Mouse (Mus musculus): ENCODE measurements around the gene Zc3h4. TPM values are rescaled to one million over a fixed set of nuclear protein-coding genes. Genes with fewer than 3 reads are reported as not detected.

Zc3h4 gene
- polyA plus RNA-seq, 1 experiment, result 42.0 TPM

DNA sequence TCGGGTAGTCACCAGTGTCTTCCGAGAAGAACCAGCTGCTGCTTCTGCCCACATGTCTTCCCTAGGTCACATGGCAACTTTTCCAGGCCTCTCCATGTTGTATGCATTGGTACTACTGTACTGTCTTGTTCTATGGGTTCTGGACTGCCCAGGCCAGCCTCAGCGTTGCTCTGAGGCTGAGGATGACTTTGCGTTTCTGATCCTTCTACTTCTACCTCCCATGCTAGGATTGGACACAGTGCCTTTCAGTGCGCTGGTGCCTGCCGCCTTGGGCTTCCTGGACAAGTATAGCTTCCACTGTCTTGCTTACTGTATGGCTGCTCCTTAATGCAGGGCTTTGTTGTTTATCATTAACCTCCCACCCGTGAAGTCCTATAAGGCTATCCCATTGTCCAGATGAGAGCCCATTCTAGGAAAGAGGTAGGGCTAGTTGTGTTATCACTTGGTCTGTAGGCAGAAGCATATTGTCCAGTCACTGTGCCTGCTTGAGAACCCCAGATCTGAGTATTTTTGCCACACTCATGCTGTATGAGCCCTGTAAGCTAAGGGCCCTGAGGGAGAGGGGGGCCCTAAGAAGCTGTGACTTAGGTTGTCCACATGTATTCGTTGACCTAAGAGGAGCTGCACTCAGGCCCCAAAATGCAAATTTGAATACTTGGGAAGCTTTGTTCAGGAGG is 11.6 kb downstream of the Zc3h4 start:
- DNase-seq, result no peak
- 79% methylated on average over 8 of the region's 8 CpGs for whole genome bisulfite sequencing
- Histone ChIP-seq H3K27ac (ENCODE audit: insufficient read depth, low read length) (no peak overlapping the region), H3K4me3 (replicated peaks; ENCODE audit: insufficient read depth, low read depth, low read length) (no peak overlapping the region), H3K27me3 (ENCODE audit: control insufficient read depth, insufficient read depth, low read length) (no peaks in the 10 kb centered on the region), H3K4me1 (ENCODE audit: control insufficient read depth, insufficient read depth, low read length) (peaks cover 20% of the 10 kb centered on the region)
- TF ChIP-seq CTCF (IDR thresholded peaks at IDR 0.05; ENCODE audit: borderline replicate concordance, insufficient read depth, low read depth, low read length), result no peak
- no peak for TF ChIP-seq POLR2A (IDR thresholded peaks at IDR 0.05; ENCODE audit: borderline replicate concordance, insufficient read depth, low read length)

DNA sequence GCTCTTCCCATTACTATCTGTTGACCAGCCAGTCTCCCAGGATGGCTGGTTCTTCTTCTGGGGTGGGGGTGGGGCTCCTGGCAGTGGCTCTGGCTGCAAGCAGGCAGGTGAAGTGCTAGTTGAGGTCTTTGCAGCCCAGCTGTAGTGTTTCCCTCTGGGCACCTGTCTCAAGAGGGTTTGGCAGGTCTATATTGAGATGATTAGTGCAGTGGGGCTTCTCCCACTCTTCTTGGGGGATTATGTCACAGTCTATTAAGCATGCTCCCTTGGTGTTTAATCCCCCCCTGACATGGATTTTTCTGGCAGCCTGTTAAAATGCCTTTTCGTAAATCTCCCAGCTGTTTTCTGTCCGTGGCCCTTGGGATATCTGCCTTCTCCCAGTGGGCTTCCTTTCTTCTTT is 12.2 kb downstream of the Zc3h4 start:
- TF ChIP-seq POLR2A (IDR thresholded peaks at IDR 0.05; ENCODE audit: borderline replicate concordance, insufficient read depth, low read length) (no peak), CTCF (IDR thresholded peaks at IDR 0.05; ENCODE audit: borderline replicate concordance, insufficient read depth, low read depth, low read length) (no peak)
- Histone ChIP-seq H3K27ac (ENCODE audit: insufficient read depth, low read length) (no peak overlapping the region), H3K4me1 (ENCODE audit: control insufficient read depth, insufficient read depth, low read length) (peaks cover 20% of the 10 kb centered on the region), H3K27me3 (ENCODE audit: control insufficient read depth, insufficient read depth, low read length) (no peaks in the 10 kb centered on the region), H3K4me3 (replicated peaks; ENCODE audit: insufficient read depth, low read depth, low read length) (no peak overlapping the region)
- no peak for DNase-seq
- WGBS, result 51% methylated on average over 2 of the region's 2 CpGs

DNA sequence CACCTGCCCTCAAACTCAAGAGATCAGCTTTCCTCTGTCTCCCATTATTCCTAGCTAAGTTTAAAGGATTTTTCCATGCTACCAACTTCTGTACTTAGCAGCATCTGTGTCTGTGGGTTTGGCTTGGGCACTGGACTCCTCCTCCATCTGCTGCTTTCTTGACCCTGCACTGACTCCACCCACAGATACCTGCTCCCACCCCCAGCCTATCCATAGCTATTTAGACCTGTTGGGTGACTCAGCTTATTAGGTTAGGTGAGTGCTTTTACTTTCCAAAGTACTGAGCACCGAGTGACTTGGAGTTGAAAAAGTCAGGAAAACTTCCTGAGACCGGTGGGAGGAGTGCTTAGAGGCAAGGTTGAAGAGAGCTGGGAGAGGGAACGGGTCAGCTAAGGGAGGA is 14.7 kb downstream of the Zc3h4 start:
- no peak for TF ChIP-seq POLR2A (IDR thresholded peaks at IDR 0.05; ENCODE audit: borderline replicate concordance, insufficient read depth, low read length)
- no peak for DNase-seq
- WGBS, result 94% methylated on average over 3 of the region's 3 CpGs
- Histone ChIP-seq H3K27me3 (ENCODE audit: control insufficient read depth, insufficient read depth, low read length) (no peaks in the 10 kb centered on the region), H3K4me3 (replicated peaks; ENCODE audit: insufficient read depth, low read depth, low read length) (no peak overlapping the region), H3K27ac (ENCODE audit: insufficient read depth, low read length) (no peak overlapping the region), H3K4me1 (ENCODE audit: control insufficient read depth, insufficient read depth, low read length) (peaks cover 20% of the 10 kb centered on the region)

DNA sequence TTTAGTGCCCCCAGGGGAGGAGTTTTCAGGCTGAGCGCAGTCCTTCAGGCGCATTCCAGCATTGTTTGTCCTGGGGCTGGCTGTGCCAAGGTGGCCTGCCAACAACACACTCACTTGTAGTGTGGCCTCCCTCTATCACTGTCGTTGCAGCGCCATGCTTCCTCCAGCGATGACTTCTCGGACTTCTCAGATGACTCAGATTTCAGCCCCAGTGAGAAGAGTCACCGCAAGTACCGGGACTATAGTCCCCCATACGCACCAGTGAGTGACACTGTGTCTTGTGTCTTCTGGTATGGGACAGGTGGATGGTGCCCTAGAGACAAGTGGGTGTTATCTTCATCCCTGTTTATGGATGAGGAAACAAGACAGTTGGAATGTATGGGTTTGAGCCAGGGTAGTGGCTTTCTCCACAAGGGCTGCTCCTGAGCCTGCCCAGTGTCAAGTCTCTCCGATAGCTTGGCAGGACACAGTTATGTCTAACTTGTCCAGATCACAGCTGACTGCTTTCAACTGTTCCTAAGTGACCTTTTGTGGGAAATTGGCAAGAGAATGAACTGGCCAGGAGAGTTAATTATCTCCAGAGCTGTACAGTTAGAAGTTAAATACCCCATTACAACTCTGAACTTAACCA is 16.5 kb downstream of the Zc3h4 start:
- 47% methylated on average over 10 of the region's 10 CpGs for WGBS
- Histone ChIP-seq H3K4me1 (ENCODE audit: control insufficient read depth, insufficient read depth, low read length) (peaks cover 10% of the 10 kb centered on the region), H3K4me3 (replicated peaks; ENCODE audit: insufficient read depth, low read depth, low read length) (no peak overlapping the region), H3K27ac (ENCODE audit: insufficient read depth, low read length) (no peak overlapping the region), H3K27me3 (ENCODE audit: control insufficient read depth, insufficient read depth, low read length) (no peaks in the 10 kb centered on the region)
- TF ChIP-seq CTCF (IDR thresholded peaks at IDR 0.05; ENCODE audit: borderline replicate concordance, insufficient read depth, low read depth, low read length) (no peak), POLR2A (IDR thresholded peaks at IDR 0.05; ENCODE audit: borderline replicate concordance, insufficient read depth, low read length) (no peak)
- DNase-seq, result no peak

DNA sequence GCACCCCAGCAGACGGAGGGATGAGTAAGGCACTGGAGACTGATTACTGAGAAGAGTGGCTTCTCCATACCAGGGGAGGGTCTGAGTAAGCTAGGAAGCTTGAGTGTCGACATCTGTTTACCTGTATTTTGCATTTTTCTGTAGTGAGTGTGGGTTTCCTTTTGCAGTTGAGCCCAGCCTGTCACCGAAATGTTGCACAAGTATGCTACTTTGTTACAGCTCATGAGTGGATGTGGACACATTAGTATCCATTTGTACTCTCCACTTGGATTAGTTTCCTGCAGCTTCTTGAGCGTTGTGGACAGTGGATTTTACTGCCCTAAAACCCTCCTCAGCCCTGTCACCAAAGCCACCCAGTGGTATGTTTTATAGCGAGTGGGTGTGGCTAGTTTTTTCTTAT is 18.0 kb downstream of the Zc3h4 start:
- WGBS, result 89% methylated on average over 5 of the region's 5 CpGs

DNA sequence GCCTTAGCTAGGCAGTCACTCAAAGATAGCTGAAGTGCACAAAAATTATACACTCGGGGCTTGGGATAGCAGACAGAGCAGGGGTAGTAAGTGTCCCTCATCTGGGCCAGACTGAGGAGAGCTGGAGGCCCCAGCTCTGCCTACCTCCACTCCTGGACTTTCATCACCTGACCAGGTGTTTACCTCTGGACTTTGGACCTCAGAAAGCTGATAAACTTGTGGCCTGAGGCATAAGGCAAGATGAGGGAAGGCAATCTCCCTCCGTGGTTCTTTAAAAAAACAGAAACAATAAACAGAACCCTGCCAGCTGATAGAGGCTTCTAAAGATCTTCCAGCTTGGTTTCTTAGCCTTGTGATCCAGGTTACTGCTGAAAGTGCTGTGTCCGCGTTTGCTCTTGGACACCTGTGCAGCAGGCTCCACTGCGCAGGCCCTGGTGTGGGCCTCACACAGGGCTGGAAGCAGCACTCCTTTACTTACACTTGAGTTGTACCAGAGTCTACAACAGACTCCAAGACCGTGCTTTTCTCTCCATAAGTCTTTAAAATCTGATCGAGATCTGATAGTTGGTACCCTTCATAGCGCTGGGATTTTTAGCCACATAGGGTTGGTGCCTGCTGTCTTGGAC is 19.9 kb downstream of the Zc3h4 start:
- TF ChIP-seq CTCF (IDR thresholded peaks at IDR 0.05; ENCODE audit: borderline replicate concordance, insufficient read depth, low read depth, low read length), result no peak
- TF ChIP-seq POLR2A (IDR thresholded peaks at IDR 0.05; ENCODE audit: borderline replicate concordance, insufficient read depth, low read length), result no peak
- Histone ChIP-seq H3K27me3 (ENCODE audit: control insufficient read depth, insufficient read depth, low read length) (no peaks in the 10 kb centered on the region), H3K27ac (ENCODE audit: insufficient read depth, low read length) (no peak overlapping the region), H3K4me3 (replicated peaks; ENCODE audit: insufficient read depth, low read depth, low read length) (no peak overlapping the region), H3K4me1 (ENCODE audit: control insufficient read depth, insufficient read depth, low read length) (peaks cover 3% of the 10 kb centered on the region; the same call in 1 of the 2 replicates)
- WGBS, result 93% methylated on average over 8 of the region's 8 CpGs
- DNase-seq, result no peak

More for the DNA sequence above, 18.0 kb downstream of the Zc3h4 start:
- H3K4me1 ChIP-seq (ENCODE audit: control insufficient read depth, insufficient read depth, low read length), result peaks cover 9% of the 10 kb centered on the region
- TF ChIP-seq POLR2A (IDR thresholded peaks at IDR 0.05; ENCODE audit: borderline replicate concordance, insufficient read depth, low read length) (no peak), CTCF (IDR thresholded peaks at IDR 0.05; ENCODE audit: borderline replicate concordance, insufficient read depth, low read depth, low read length) (no peak)
- H3K27me3 ChIP-seq (ENCODE audit: control insufficient read depth, insufficient read depth, low read length), result no peaks in the 10 kb centered on the region
- H3K4me3 ChIP-seq (replicated peaks; ENCODE audit: insufficient read depth, low read depth, low read length), result no peak overlapping the region
- H3K27ac ChIP-seq (ENCODE audit: insufficient read depth, low read length), result no peak overlapping the region
- DNase-seq, result no peak

DNA sequence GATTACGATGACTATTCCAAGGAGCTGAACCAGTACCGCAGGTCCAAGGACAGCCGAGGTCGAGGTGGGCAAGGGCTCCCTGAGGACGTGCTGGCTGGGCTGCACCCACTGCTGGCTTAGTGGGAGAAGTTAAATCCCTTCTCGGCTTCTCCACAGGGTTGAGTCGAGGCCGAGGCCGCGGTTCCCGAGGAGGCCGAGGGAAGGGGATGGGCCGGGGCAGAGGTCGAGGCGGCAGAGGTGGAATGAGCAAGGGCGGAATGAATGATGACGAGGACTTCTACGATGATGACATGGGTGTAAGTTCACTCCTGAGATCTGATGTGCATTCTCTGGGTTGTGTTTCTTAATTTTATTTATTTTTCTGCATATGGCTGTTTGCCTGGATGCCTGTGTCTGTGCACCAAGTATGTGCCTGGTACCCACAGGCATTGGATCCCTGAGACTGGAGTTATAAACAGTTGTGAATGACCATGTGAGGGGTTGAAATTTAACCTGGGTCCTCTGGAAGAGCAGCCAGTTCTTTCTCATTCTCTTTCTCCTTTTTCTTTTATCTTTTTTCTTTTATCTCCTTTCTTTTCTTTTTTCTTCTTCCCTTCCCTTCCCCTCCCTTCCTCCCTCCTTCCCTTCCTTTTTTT is 21.6 kb downstream of the Zc3h4 start:
- H3K4me1 ChIP-seq (ENCODE audit: control insufficient read depth, insufficient read depth, low read length), result no peaks in the 10 kb centered on the region
- WGBS, result 85% methylated on average over 18 of the region's 18 CpGs
- no peaks in the 10 kb centered on the region for H3K27me3 ChIP-seq (ENCODE audit: control insufficient read depth, insufficient read depth, low read length)
- H3K27ac ChIP-seq (ENCODE audit: insufficient read depth, low read length), result no peak overlapping the region
- DNase-seq, result no peak
- no peak overlapping the region for H3K4me3 ChIP-seq (replicated peaks; ENCODE audit: insufficient read depth, low read depth, low read length)
- TF ChIP-seq CTCF (IDR thresholded peaks at IDR 0.05; ENCODE audit: borderline replicate concordance, insufficient read depth, low read depth, low read length) (no peak), POLR2A (IDR thresholded peaks at IDR 0.05; ENCODE audit: borderline replicate concordance, insufficient read depth, low read length) (no peak)

Measured in cerebellum, adult 2 months (tissue).